Mouse (Mus musculus) spleen, adult 2 months (tissue): Measurements from ENCODE around the gene Ptprh. TPM values are rescaled to one million over a fixed set of nuclear protein-coding genes. Genes with fewer than 3 reads are reported as not detected.
"Not testable (repeated sequence)": the region's sequence is repeated elsewhere in the genome, so short reads cannot be mapped to it uniquely, and the experiment has no call there.

Experiments
- DNase-seq, 2 experiments: peaks; one replicate each; pipeline versions ENCODE4 v3.0.0 to v3.0.0-alpha.2; 2012 to 2021; ENCODE audit warnings: low spot score in 2 of 2, low read depth in 1 of 2
- H3K27ac ChIP-seq: fragments of 200-500 bp; 2 replicates; pipeline ENCODE4 v1.5.1; 2012; ENCODE audit warnings: low read length, inconsistent platforms; ENCODE audit not compliant: insufficient read depth
- H3K27me3 ChIP-seq: fragments of 200-500 bp; 2 replicates; pipeline ENCODE4 v1.6.1; 2012; ENCODE audit warnings: mild to moderate bottlenecking, moderate library complexity, low read length, inconsistent platforms; ENCODE audit not compliant: control insufficient read depth, insufficient read depth
- H3K36me3 ChIP-seq: fragments of 200-500 bp; 2 replicates; pipeline ENCODE4 v1.6.1; 2012; ENCODE audit warnings: mild to moderate bottlenecking, low read length, inconsistent platforms; ENCODE audit not compliant: control insufficient read depth, insufficient read depth
- H3K4me1 ChIP-seq: fragments of 200-500 bp; 2 replicates; pipeline ENCODE4 v1.6.1; 2011; ENCODE audit warnings: inconsistent platforms; ENCODE audit not compliant: control insufficient read depth, insufficient read depth, insufficient read length
- H3K4me3 ChIP-seq: fragments of 200-500 bp; 2 replicates; pipeline ENCODE4 v1.5.1; 2011; ENCODE audit warnings: mild to moderate bottlenecking, inconsistent platforms; ENCODE audit not compliant: insufficient read depth, insufficient read length; ENCODE audit errors: extremely low read depth
- CTCF ChIP-seq: fragments of 200-500 bp; IDR thresholded peaks from 2 replicates; pipeline ENCODE4 v1.5.1; 2011; ENCODE audit warnings: mild to moderate bottlenecking, inconsistent platforms; ENCODE audit not compliant: insufficient read depth, insufficient read length, insufficient replicate concordance; ENCODE audit errors: extremely low read depth
- POLR2A ChIP-seq: fragments of 200-500 bp; IDR thresholded peaks from 2 replicates; pipeline ENCODE4 v1.6.1; 2011; ENCODE audit warnings: low read depth, low read length, inconsistent platforms
- WGBS: fragments of 180-500 bp; shearing (Covaris S2); methylation state at CpG from one replicate; pipeline ENCODE4 v1.1.7; 2018; 5-methylcytosine and 5-hydroxymethylcytosine counted together
- polyA plus RNA-seq: library from polyadenylated mRNA; depleted of rRNA; stranded (reverse); fragments of >200 nt; gene quantifications from 2 replicates; pipeline ENCODE4 v1.2.3, GENCODE M21; 2012

Gene Ptprh
- polyA plus RNA-seq, 1 experiment, result 0.11 TPM

DNA sequence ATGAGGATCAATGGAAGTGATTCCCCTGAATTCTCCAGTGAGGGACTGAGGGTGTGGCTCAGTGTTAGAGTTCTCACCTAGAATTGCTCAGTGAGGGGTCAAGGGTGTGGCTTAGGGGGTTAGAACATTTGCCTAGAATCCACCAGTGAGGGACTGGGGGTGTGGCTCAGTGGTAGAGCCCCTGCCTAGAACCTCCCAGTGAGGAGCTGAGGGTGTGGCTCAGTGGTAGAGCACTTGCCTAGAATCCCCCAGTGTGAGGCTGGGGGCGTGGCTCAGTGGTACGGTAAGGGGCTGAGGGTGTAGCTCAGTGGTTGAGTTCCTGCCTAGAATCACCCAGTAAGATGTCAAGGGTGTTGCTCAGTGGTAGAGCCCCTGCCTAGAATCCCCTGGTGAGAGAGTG lies 64.8 kb downstream of the Ptprh start:
- no peaks in the 10 kb centered on the region for H3K36me3 ChIP-seq
- 88% methylated on average over 2 of the region's 2 CpGs for WGBS
- H3K27me3 ChIP-seq, result no peaks in the 10 kb centered on the region
- no peaks in the 10 kb centered on the region for H3K4me1 ChIP-seq
- TF ChIP-seq CTCF (no peak), POLR2A (no peak)
- no peak overlapping the region for H3K4me3 ChIP-seq
- no peak for DNase-seq
- H3K27ac ChIP-seq, result no peak overlapping the region

DNA sequence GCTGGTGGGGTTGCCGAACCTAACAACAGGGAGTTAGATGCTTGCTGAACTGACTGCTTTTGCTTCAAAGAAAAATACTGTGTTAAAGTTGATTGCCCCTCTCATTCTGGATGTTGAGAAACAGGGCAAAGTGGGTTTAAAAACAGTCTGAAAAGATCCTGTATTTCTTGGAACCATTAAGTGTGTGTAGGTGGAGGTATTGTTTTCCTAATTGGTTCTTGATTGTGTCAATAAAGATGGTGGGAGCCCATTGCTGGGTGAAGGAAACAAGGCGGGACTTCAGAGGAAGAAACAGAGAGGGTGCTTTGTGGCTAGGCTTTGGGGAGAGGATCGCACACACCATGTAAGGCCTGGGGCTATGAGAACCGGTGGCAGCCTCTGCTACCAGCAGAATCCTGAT lies 66.7 kb downstream of the Ptprh start:
- TF ChIP-seq POLR2A (no peak), CTCF (no peak)
- no peak for DNase-seq
- Histone ChIP-seq H3K4me3 (no peak overlapping the region), H3K4me1 (no peaks in the 10 kb centered on the region), H3K27ac (no peak overlapping the region), H3K36me3 (no peaks in the 10 kb centered on the region), H3K27me3 (peaks cover 2% of the 10 kb centered on the region)
- 51% methylated on average over 4 of the region's 4 CpGs for WGBS

DNA sequence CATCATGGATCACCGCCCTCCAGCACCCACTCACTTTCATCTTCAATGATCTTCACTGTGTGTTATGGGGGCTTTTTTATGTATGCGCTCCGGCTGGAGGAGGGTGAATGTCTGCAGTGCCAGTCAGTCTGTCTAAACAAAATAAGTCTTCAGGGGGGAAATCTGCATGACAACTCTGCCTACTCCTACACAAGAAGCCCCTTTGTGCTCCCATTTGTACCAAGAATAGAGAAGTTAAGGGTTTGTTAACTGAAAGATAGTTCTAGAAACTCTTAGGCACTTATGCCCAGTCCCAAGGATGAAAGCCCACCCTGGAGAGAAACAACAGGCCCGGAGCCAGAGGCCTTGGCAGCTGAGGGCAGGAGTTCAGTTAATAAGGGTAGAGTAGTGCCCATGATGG lies 67.5 kb downstream of the Ptprh start:
- Histone ChIP-seq H3K27me3 (peaks cover 4% of the 10 kb centered on the region), H3K36me3 (no peaks in the 10 kb centered on the region), H3K4me1 (no peaks in the 10 kb centered on the region), H3K27ac (no peak overlapping the region), H3K4me3 (no peak overlapping the region)
- WGBS, result 87% methylated on average over 4 of the region's 4 CpGs
- TF ChIP-seq CTCF, result no peak
- TF ChIP-seq POLR2A, result no peak
- DNase-seq, result no peak

DNA sequence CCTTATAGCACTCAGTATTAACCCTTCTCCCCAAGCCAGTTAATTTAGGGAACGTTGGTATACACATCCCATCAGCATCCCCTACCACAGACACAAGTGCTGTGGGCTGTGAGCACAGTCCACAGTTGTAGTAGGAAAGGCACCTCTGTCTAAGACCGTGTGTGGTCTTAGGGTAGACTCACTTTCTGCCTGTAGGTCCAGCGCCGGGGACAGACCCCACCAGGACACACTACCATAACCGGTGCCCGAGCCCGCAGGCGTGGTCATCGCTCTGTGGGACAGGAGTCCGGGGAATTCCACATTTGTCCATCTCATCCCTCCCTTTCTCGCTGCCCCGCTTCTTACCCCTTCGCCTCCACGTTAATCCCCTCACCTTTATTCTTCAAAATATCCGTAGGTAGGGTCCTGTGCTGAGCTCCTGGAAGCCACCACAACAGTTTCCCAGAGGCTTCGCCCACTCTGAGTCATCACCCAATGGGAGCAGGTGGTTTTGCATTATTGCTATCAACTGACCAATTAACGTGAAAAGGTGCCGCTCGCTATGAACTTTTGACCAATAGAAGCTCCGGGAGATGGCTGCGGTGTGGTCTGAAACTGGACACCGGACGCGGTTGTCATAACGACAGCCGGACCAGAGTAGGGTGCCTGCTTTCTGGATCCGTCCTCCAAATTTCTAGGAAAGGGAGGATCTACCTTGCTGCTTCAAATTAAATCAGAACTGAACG lies 71.7 kb downstream of the Ptprh start, which contains the start of gene Dnaaf3:
Dnaaf3 (minus strand) TSS at position 449 of the 725 bp plus-strand sequence.
- Histone ChIP-seq H3K36me3 (no peaks in the 10 kb centered on the region), H3K27me3 (peaks cover 4% of the 10 kb centered on the region), H3K4me3 (no peak within 1 kb of the TSS), H3K27ac (no peak within 1 kb of the TSS), H3K4me1 (no peaks in the 10 kb centered on the region)
- DNase-seq, result no peak
- TF ChIP-seq POLR2A (no peak), CTCF (no peak)
- WGBS, result 14% methylated on average over 28 of the region's 28 CpGs

DNA sequence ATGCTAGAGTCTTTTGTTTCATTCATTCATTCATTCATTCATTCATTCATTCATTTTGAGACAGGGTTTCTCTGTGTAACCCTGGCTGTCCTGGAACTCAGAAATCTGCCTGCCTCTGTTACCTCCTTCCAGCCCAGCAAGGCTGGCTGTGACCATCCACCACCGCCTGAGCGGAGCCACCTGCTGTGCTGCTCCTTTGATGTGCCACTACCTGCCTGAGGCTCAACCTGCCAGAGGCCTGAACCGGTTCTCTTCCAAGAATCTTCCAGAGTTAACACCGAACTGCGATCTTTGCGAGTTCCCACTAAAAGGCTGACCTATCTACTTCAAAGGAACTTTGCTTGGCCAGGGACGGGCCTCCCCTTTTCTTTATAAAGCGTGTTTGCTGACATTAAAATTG lies 73.7 kb downstream of the Ptprh start:
- H3K36me3 ChIP-seq, H3K27me3 ChIP-seq, H3K4me1 ChIP-seq, H3K27ac ChIP-seq, DNase-seq, H3K4me3 ChIP-seq: not testable (repeated sequence)
- WGBS, result 78% methylated on average over 8 of the region's 8 CpGs

DNA sequence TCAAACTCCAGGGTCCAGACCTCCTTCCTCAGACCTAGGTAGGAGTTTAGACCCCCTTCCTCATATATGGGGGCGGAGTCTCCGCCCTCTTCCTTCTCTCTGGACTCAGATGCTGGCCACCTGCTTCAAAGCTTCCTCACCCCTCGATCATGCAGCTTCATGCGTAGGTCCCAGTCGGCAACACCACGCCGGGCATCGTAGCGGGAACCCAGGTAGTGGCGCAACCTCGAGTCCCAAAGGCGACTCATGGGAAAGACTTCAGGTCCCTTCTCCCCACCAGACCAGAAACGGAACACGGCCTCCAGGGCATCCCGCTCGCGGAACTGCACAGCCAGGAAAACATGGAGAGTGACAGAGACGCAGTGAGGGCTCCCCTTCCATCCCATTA lies 76.5 kb downstream of the Ptprh start:
- Histone ChIP-seq H3K36me3 (no peaks in the 10 kb centered on the region), H3K4me3 (peak overlapping the region; percentile 11; the same call in 1 of the 2 replicates), H3K4me1 (no peaks in the 10 kb centered on the region), H3K27me3 (peaks cover 2% of the 10 kb centered on the region), H3K27ac (no peak overlapping the region)
- WGBS, result 76% methylated on average over 18 of the region's 18 CpGs
- no peak for DNase-seq
- no peak for TF ChIP-seq CTCF
- TF ChIP-seq POLR2A, result no peak

DNA sequence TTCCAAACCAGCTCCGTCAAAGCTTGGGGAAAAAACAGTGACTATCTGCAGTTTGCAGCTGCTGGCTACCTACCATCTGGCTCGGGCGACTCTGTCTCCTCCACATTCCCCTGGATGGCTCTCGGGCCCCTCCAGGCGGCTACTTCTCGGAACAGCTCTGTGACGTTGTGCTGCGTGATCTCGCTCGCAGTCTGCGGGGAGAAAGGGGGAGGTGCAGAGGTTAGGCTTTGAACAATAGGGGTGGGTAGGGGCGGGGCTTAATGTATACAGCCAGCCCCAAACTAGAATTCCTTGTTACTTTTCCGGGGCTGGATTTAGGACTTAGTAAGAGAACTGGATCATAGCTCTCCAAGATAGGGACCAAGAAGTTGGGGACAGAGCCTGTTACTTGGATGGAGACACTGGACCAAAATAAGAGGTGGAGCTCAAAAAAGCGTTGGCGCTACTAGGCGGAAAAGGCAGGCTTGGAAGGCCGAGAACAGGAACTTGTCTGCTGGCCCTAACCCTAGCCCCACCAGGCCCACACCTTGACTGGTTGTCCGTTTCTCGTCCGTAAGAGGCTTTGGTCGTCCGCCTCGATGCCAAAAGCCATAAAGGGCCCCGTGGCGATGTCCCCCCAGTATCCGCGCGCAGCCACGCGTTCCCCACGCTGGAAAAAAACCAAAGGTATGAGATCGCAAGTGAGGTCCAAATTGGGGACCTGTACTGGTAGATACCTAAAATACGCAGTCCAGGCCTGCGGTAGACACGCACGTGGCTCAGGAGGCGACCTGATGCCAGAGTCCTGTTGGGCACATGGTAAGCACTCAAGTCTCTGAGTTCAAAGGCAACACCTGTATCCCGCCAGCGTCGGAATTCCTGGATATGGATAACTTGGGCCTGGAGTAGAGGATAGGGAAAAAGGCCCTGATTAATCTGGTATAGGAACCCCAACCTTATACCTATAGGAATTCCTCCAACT lies 77.2 kb downstream of the Ptprh start:
- H3K36me3 ChIP-seq, result no peaks in the 10 kb centered on the region
- TF ChIP-seq POLR2A (no peak), CTCF (peak; percentile 65)
- peak overlapping the region; percentile 51 for H3K4me3 ChIP-seq
- 29% methylated on average over 40 of the region's 40 CpGs for WGBS
- peak; percentile 63 to 79 for DNase-seq
- peak overlapping the region; percentile 39 for H3K27ac ChIP-seq
- H3K27me3 ChIP-seq, result no peaks in the 10 kb centered on the region
- H3K4me1 ChIP-seq, result no peaks in the 10 kb centered on the region
